Mouse (Mus musculus) heart, postnatal 14 days (tissue): ENCODE data around the gene Spock1. TPM values are rescaled to one million over a fixed set of nuclear protein-coding genes. Genes with fewer than 3 reads are reported as not detected.

Experiments
- DNase-seq, 2 experiments: peaks; one replicate each; pipeline ENCODE4 v3.0.0; 2021 to 2022
- intact Hi-C: fragments of 180-260 bp; cut with DNase I; formaldehyde crosslinking; loops from one replicate; pipeline ENCODE4 v1.15.1; 2025
- total RNA-seq, 2 experiments: library from RNA; stranded (reverse); gene quantifications; 2 replicates each; pipeline ENCODE4 v1.2.3; 2021

The Spock1 gene
- total RNA-seq, 2 experiments from 2014 or later = 0.15 to 0.45 TPM

DNA sequence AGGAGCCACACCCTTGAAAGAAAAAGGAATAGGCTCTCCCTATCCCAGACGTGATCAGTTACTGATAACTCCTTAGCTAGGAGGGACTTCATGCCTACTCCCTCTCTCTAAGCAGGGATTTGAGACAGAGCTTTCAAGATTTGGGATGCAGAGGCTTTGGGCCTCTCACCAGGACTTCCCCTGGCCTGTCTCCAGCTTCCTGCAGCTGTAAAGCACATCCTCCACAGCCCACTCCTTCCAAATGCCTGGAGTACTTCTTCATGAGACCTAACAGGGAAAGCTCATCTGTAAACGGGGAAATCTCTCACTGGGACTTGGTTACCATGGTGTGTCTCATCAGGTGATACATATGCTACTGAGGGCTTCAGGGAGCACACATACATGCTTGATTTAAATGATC, 97.3 kb downstream of the Spock1 start:
- intact Hi-C loops = no loop called here
- DNase-seq = peak in 1 of 2 experiments; percentile 7

DNA sequence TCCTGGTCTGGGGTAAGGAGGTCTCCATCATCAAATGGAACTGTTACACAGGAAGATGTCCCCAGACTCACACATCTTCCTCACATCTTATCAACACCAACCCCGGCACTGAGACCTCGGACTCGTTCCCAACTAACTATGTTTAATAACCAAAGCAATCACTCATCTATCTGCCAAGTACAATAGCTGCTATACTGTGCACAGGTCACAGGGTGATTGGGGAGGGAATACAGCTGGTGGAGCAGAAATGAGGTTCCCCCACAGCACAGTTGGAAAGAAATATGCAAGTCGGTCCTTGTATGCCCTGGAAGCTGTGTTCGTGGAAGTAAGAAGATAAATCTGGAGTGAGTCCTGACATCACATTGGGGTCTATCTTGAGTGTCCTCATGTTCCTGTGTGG, 98.0 kb downstream of the Spock1 start:
- intact Hi-C loops = no loop called here
- DNase-seq = no peak

DNA sequence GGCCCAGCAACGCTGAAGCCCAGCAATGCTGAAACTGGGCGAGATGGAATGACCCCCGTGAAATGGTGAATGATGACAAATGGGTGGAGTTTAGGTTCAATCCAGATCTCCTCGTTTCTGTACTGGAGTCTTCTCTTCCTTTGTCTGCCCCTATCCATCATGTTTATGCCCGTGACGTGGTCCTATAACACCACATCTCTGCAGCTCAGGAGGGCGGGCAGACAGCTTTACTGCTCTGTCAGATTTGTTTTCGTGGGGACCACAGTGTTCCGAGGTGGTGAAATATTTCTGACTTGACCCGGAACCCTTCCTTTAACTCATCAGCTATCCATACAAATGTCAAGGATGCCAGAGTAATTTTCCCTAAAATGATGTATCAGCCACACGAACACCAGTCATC, 98.5 kb downstream of the Spock1 start:
- intact Hi-C loops = no loop called here
- DNase-seq = no peak

DNA sequence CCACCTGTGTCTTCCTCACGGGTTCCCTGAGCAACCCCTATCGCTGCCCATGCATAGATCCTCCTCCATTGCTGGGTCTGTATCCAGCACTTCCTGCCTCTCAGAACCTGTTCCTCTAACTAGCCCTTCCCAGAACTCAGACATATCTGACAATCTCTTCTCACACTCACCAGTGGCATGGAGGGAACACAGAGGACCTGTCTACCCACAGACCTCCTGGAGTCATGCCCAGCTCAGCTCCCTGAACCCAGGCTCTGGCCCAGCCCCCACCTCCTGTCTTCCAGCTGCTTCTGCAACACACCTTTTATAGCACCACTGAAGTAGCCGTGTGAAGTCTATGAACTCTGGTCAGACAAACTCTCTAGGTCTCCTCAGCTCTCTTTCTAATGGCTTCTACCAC, 101.3 kb downstream of the Spock1 start:
- DNase-seq = no peak
- intact Hi-C loops = no loop called here

DNA sequence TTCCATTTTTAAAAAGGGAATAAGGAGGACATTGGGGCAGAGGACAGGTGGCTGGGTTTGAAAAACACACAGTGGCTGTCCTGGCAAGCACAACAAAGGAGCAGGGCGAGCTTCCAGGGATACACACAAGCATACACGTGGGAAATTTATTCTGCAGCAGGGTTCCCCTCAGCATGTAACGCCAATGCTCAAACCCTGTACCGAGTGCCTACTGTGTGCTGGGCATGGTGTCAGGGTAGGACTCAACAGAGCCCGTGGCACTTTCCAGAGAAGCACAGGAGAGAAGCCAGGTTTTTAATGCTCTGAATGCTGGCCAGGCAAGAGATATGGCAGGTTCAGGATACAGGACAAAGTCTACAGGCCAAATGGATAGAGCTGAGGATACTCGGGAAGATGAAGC, 101.8 kb downstream of the Spock1 start:
- intact Hi-C loops = no loop called here

DNA sequence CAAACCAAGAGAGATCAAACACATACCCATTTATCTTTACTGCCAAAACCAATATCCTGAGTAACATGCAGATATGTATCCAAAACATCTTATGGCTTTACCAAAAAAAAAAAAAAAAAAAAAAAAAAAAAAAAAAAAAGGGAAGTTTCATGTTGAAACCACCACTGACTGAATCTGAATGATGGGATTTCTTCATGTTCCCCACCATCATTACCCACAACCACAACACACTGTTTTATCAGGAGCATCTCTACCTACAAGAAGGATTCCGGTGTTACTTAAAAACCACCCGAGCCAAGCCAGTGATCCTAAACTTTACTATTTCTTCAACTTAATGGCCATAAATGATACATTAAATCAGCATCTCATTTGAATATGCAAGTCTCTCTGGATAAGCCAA, 109.5 kb downstream of the Spock1 start:
- DNase-seq = no peak
- intact Hi-C loops = no loop called here

More for the DNA sequence above, 101.8 kb downstream of the Spock1 start:
- no peak for DNase-seq

DNA sequence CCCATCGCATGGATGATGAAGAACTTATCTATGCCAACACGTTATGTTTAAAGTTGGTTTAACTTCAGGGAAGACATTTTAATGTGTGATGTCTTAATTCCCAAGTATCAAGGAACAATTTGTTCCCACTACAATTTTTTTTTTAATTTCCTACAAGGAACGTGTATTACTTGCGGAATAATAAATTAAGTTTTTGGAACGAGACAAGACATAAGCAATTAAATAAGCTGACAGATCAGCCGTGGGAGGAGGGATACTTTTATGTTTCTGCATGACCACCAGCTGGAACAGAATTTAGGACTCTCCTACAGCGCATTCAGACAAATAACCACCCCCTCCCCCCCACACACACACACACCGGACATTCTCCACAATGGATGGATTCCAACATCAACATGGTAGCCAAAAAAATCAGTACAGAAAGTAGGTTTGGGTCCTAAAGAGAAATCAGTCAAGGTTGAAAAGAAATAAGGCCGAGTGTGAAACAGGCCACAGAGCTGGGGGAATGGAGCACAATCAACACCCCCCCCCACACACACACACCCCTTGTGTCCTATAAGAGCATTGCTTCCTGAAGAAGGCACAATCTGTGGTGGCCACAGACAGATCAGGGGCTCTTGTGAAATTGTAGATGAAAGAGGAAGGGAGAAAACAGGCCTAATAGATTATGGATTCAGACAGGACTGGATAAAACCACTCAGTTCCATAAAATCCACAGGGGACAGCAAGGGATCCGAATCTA, 111.0 kb downstream of the Spock1 start:
- intact Hi-C loops = no loop called here
- DNase-seq = no peak

DNA sequence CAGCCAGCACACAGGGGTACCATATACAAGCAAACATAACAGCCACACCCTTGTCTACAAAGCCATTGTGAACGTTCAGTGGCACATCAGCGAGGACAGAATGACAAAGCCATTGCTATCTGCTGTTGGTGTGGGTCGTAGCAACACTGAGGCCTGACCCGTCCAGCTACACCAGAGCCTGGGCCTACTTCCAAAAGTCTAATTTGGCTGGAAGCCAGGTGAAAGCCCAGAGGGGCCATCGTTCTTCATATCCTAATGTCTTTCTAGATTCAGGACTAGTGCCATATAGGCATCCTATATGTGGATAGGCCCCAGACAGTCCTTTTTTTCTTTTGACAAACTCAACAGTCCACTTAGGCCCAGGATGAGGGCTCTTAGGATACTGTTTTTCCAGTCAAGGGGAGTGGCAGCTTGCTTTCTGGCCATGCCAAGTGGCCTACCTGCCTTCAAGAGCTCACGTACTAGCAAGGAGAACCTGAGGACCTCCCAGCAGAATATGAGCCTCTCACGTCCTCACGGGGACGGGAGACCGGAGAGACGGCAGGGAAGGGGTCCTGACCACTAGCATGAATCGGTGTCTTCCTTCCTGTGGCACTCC, 114.4 kb downstream of the Spock1 start:
- intact Hi-C loops = no loop called here
- peak; percentile 4 to 25 for DNase-seq

DNA sequence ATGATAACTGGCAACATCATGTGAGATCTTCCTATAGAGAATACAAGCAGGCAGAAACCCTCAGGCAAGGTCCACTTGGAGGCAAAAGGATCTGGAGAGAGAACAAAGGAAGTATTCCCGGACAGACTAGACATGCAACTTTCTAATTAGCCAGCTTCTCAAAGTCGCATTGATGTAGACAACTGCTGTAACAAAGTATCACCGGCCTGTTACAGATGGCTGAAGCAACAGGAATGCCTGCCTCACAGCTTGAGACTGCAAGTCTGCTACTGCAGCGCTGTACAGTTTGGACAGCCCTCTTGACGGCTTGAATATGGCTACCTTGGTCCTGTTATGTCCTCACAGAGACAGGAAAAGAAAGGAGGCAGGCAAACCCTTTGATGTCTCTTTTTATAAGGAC, 118.3 kb downstream of the Spock1 start:
- no peak for DNase-seq
- intact Hi-C loops = no loop called here

DNA sequence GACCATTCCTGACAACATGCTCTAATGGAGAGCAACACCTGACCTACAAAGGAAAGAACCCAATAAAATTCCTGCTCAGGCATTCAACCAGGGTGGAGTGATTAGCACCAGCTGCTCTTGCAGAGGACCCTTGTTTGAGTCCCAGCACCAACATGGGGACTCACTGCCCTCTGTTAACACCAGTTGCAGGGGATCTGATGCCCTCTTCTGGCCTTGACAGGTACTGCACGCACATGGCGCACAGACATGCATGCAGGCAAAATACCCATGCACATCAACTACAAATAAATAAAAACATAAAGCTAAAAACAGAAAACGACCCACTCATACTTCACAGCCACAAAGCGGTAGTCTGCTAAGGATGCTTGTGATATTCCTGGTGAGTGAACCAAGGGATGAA, 119.8 kb downstream of the Spock1 start:
- no peak for DNase-seq
- intact Hi-C loops = no loop called here

DNA sequence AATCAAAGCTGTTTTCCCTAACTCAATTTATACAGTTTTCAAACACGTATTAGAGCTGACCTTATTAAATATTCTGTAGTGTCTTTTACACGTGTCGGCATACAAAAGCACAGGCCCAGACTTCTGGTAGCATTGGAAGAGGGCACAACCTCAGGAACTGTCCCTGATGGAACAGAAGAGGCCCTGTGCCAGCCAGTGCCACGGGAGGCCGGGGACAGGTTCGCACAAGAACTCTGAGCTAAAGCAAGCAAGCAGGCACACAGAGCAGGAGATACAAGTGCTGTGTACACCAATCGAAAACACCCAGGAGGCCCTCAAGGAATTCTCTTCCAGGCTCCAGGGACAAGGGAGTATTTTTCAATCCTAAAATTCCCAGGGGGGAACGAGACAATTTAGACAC, 121.9 kb downstream of the Spock1 start:
- no peak for DNase-seq
- intact Hi-C loops = no loop called here

DNA sequence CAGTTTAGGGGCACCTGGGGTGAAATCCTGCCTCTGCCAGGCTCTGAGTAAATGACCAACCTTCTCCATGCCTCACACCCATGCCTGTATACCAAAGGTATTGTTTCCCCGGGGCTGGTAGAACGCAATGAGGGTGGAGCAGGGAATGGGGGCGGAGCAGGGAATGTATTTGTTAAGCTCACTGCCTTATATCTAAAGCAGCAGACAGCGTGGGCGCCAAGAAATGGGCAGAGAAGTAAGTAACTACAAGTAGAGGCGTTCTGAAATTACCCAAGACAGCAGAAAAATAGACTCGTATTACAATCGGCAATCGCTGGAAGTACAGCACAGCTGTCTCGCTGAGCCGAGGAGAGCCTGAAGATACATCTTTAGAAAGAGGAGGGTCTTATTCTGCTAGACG, 125.2 kb downstream of the Spock1 start:
- intact Hi-C loops = no loop called here

DNA sequence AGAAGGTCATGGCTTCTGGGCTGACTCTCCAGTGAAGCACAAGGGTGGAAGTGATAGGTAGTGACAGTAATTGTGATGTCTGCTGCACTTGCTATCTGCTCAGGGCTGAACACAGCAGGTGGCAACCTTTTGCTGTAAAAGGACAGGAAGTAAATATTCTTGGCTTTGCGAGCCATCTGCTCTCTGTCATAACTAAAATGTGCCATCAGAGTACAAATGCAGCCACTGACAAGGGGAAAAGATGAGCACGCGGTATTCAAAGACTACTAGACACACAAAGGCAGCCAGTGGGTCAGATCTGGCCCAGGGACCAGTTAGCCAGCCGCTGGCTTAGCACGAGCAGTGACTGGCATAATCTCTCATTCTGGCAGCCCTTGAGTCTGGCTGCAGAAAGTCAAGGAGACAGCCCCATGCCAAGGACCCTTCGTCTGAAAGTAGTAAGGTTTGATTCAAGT, 126.0 kb downstream of the Spock1 start:
- no peak for DNase-seq
- intact Hi-C loops = no loop called here

More for the DNA sequence above, 125.2 kb downstream of the Spock1 start:
- DNase-seq = no peak

DNA sequence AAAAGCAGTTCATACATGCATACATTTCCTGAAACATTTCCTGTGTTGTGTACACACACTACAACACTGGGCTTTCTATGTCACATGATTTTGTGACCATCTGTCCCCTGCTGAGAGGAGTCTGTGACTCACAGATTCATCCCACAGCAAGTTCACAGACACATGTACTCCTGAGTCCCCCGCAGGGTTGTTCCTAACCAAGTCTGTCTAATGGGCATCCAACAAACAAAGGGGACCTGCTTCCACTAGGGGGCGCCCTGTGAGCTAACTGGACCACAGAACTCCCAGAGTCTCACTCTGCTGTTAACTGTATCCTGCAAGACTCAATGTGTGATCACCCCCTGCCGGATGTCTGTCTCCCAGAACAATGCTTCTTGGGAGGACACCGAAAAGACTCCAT, 129.0 kb downstream of the Spock1 start:
- intact Hi-C loops = no loop called here
- DNase-seq = peak in 1 of 2 experiments; percentile 2

DNA sequence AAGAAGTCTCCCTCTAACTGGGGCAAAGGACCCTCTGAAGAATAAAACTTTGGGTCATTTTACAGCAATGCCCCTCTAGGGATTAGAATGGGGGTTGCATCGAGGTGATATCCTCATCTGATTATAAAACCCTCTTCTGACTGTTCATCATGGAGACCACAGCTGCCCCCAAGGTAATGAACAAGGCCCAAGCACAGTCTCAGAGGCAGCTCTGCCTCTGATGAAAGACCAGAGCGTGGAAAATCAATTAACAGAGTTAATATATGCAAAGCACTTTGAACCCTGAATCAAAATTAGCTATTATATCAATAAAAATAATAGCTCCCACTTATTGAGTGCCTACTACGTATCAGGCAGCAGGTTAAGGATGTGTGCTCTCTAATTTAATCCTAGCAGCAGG, 129.6 kb downstream of the Spock1 start:
- intact Hi-C loops = no loop called here

DNA sequence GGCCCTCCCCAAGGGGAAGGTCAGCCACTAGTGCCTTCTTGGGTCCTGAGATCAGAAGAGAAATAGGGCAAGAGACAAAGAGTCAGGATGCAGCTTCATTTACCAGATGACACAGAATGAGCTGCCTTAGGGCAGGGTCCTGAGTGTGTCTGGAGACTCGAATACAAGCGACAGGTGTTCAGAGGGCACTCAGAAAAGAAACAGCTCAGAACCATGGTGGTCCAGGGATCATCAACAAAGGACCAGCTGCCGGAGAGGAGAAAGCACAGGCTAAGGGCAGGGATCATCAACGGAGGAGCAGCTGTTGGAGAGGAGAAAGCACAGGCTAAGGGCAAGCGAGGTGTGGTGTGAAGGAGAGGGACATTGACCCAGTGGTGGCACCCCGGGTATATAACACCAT, 136.1 kb downstream of the Spock1 start:
- DNase-seq = no peak
- intact Hi-C loops = no loop called here

More for the DNA sequence above, 129.6 kb downstream of the Spock1 start:
- no peak for DNase-seq

DNA sequence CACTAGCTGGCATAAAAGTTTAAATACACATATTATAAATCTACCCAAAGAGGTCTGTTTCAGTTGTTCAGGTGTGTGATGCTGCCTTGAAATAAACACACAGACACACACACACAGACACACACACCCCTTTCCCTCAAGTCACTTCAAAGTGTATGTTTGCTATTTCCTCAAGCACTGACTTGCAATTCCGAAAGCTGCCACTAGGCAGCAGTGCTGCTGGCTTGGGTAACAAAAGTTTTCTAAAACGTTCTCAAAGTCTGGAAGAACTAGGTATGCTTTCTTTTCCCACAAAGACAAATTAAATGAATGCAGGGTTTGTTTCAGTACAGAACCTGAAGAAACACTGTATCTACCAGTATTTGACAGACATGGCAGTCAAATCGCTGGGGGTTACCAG, 141.4 kb downstream of the Spock1 start:
- intact Hi-C loops = loop anchor here (5.0 kb wide), 1 partner anchor 141 kb away; the partner anchor contains the start of gene Spock1
- peak; percentile 8 to 18 for DNase-seq

DNA sequence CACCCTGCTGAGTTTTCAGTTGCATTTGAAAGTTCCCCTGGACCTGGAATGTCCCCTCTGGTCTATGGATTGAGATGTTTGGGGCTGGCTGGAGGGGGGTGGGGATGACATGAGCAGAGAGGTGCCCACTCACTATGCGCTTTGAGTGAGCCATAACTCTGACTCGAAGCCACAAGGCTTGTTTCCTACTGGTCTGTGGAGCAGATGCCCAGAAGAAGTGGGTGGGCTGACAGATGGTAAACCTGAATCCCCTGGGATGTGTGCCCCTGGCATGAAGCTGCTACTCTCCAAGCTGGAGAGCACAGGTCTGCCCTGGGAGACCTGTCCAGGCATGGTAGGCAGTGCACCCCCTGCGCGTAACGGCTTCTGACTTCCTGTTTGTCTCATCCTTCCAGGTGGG, 147.0 kb downstream of the Spock1 start:
- intact Hi-C loops = no loop called here
- no peak for DNase-seq

DNA sequence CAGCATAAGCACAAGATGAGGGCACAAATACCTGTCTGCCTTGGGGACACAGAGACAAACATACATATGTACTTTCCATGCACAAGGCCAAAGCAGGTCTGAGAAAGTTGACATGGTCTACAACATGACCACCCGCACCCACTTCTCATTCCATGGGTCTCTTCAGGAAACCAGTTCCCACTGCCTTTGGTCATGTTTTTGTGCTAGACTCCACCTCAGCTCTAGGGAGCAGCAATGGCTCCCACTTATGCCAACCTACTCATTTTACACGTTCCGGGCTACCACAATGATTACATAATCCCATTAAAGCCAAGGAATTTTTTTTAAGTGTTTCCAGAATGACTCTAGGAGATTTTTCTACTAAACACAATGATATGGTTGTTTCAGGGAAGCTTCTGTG, 147.5 kb downstream of the Spock1 start:
- intact Hi-C loops = no loop called here
- DNase-seq = no peak

DNA sequence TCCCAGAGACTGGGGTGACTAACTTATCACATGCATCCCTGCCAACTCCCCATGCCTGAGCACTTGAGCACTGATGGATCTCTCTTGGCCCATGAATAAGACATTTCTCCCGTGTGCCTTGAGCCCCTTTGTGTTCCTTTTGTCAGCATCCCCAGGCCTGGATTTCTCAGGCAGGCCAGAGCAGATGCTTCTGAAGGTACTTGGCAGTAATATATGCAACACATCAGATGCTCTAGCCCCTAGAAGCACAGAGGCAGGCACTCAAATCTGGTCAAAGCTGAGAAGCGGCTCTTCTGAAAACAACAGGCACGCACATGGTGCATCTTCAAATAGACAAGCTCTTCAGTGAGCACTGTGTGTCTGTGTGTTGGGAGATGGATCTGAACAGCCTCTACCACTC, 151.8 kb downstream of the Spock1 start:
- no peak for DNase-seq
- intact Hi-C loops = no loop called here

DNA sequence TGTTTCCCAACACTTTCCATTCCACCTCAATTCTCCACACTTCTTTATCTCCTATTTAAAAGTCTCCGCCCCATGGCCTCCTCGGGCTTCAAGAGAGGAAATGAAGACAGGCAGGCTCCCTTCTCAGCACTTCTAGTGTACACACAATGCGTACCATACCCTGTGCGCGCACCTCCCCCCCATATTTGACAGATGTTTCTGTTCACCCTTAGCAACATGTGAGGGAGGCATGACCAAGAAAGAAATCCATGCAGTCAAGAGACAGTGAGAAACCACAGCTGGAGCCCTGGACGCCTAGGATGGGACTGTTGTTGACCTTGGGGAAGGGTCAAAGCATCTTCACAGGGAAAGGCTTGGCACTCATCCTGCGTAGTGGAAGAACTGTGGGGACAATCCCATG, 157.3 kb downstream of the Spock1 start:
- DNase-seq = no peak
- intact Hi-C loops = no loop called here

DNA sequence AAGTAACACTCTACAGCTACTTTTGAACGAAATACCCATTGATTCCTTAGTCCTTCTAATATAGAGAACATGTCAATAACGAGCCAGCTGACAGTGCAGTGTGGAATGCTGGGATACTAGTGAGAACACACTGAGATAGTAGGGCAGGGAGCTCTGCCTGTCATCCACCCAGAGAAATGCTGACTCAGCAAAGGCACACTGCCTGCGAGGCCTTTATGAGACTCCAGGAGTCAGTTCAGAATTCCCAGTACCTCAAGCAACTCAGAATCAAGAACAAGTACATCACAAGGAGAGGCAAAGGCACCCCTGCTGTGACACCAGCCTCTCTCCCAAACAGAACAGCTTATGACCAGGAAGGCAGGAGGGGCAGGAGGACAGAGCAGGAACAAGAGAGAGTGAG, 163.5 kb downstream of the Spock1 start:
- intact Hi-C loops = no loop called here
- no peak for DNase-seq
